Mouse (Mus musculus): ENCODE results near the gene Gbf1. TPM values are rescaled to one million over a fixed set of nuclear protein-coding genes. Genes with fewer than 3 reads are reported as not detected.
A peak's percentile ranks its signal among the peaks of the same experiment; 100 is the strongest.
"Not testable (repeated sequence)": the region's sequence is repeated elsewhere in the genome, so short reads cannot be mapped to it uniquely, and the experiment has no call there.

Gbf1 gene
- polyA plus RNA-seq, 1 experiment = 60.8 TPM

DNA sequence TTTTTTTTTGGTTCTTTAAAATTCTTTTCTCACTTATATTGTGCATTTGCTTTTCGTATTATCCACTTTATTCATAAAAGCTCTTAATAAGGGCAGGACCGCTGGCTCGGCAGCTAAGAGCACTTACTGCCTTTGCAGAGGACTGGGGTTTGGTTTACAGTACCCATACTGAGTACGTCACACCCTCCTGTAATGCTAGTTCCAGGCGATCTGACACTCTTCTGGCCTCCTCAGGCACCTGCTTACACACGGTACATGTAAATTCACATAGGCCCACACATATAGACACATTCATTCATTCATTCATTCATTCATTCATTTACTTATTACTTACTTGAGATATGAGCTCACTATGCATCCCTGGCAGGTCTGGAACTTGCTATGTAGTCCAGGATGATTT lies 31.4 kb upstream of the Gbf1 start:
- WGBS = 78% methylated on average over 6 of the region's 6 CpGs
- Histone ChIP-seq H3K4me3 (ENCODE audit: insufficient read depth, low read depth, low read length) (no peak overlapping the region), H3K36me3 (ENCODE audit: control insufficient read depth, insufficient read depth, low read length) (no peaks in the 10 kb centered on the region), H3K27me3 (replicated peaks; ENCODE audit: control insufficient read depth, insufficient read depth, low read length) (no peaks in the 10 kb centered on the region), H3K27ac (ENCODE audit: insufficient read depth, low read depth, low read length) (no peak overlapping the region), H3K4me1 (ENCODE audit: control insufficient read depth, insufficient read depth, low read length) (no peaks in the 10 kb centered on the region)
- DNase-seq = no peak
- TF ChIP-seq POLR2A (IDR thresholded peaks at IDR 0.05; ENCODE audit: low read depth, low read length) = no peak

DNA sequence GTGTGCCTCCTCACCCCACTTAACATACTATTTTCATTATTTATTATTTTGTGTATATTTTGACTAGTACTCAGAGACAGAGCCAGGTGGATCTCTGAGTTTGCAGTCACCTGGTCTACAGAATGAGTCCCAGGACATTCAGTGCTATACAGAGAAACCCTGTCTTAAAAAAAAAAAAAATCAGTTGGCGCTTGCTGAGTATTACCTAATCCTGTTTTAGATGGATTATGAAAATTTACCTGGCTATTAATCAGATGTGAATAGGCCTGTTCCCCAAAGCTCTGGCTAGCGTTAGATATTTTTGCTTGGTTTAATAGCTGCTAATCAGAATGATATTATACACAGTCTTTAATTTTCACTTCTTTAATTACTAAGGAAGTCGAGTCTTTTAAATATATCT lies 28.4 kb upstream of the Gbf1 start:
- Histone ChIP-seq H3K27ac (ENCODE audit: insufficient read depth, low read depth, low read length) (no peak overlapping the region), H3K4me3 (ENCODE audit: insufficient read depth, low read depth, low read length) (no peak overlapping the region), H3K4me1 (ENCODE audit: control insufficient read depth, insufficient read depth, low read length) (no peaks in the 10 kb centered on the region), H3K27me3 (replicated peaks; ENCODE audit: control insufficient read depth, insufficient read depth, low read length) (no peaks in the 10 kb centered on the region), H3K36me3 (ENCODE audit: control insufficient read depth, insufficient read depth, low read length) (no peaks in the 10 kb centered on the region)
- WGBS = 78% methylated on average over 3 of the region's 3 CpGs
- no peak for DNase-seq
- TF ChIP-seq POLR2A (IDR thresholded peaks at IDR 0.05; ENCODE audit: low read depth, low read length) (no peak), CTCF (conservative IDR thresholded peaks at IDR 0.05; ENCODE audit: insufficient read depth, insufficient read length, low read depth, low read length) (no peak)

DNA sequence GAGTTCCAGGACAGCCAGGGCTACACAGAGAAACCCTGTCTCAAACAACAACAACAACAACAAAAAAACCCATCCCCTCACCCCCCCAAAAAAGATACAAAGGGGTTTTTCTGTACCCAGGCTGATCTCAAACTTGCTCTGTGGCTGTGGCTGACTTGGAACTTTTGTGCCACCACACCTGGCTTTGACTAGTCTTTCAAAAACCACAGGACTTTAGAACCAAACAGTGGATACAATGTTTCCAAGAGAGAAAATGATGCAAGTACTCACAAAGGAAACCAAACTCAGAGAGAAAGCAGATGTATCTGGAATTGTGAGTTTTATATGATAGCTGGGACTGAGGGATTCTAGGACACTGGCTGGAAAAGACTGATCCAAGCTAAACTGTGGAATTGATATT lies 27.7 kb upstream of the Gbf1 start:
- no peaks in the 10 kb centered on the region; the same call in 1 of the 2 replicates for H3K27me3 ChIP-seq (replicated peaks; ENCODE audit: control insufficient read depth, insufficient read depth, low read length)
- no peaks in the 10 kb centered on the region for H3K36me3 ChIP-seq (ENCODE audit: control insufficient read depth, insufficient read depth, low read length)
- H3K4me3 ChIP-seq (ENCODE audit: insufficient read depth, low read depth, low read length) = no peak overlapping the region
- H3K27ac ChIP-seq (ENCODE audit: insufficient read depth, low read depth, low read length) = no peak overlapping the region
- H3K4me1 ChIP-seq (ENCODE audit: control insufficient read depth, insufficient read depth, low read length) = no peaks in the 10 kb centered on the region
- TF ChIP-seq CTCF (conservative IDR thresholded peaks at IDR 0.05; ENCODE audit: insufficient read depth, insufficient read length, low read depth, low read length) (no peak), POLR2A (IDR thresholded peaks at IDR 0.05; ENCODE audit: low read depth, low read length) (no peak)
- DNase-seq = no peak

DNA sequence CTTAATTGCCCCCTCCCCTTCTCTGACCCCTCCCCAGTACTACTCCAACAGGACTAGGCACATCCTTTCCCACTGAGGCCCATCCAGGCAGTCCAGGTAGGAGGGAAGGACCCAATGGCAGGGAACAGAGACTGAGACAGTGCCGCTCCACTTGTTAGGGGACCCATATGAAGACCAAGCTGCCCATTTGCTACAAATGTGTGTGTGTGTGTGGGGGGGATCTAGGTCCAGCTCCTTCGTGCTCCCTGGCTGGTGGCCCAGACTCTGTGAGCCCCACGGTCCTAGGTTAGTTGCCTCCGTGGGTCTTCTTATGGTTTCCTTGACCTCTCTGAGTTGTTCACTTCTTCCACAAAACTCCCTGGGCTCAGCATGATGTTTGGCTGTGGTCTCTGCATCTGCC lies 26.0 kb upstream of the Gbf1 start:
- no peaks in the 10 kb centered on the region for H3K4me1 ChIP-seq (ENCODE audit: control insufficient read depth, insufficient read depth, low read length)
- H3K27me3 ChIP-seq (replicated peaks; ENCODE audit: control insufficient read depth, insufficient read depth, low read length) = no peaks in the 10 kb centered on the region; the same call in 1 of the 2 replicates
- TF ChIP-seq CTCF (conservative IDR thresholded peaks at IDR 0.05; ENCODE audit: insufficient read depth, insufficient read length, low read depth, low read length) (no peak), POLR2A (IDR thresholded peaks at IDR 0.05; ENCODE audit: low read depth, low read length) (no peak)
- no peak overlapping the region for H3K4me3 ChIP-seq (ENCODE audit: insufficient read depth, low read depth, low read length)
- no peaks in the 10 kb centered on the region for H3K36me3 ChIP-seq (ENCODE audit: control insufficient read depth, insufficient read depth, low read length)
- WGBS = 85% methylated on average over 4 of the region's 4 CpGs
- H3K27ac ChIP-seq (ENCODE audit: insufficient read depth, low read depth, low read length) = no peak overlapping the region
- no peak for DNase-seq

DNA sequence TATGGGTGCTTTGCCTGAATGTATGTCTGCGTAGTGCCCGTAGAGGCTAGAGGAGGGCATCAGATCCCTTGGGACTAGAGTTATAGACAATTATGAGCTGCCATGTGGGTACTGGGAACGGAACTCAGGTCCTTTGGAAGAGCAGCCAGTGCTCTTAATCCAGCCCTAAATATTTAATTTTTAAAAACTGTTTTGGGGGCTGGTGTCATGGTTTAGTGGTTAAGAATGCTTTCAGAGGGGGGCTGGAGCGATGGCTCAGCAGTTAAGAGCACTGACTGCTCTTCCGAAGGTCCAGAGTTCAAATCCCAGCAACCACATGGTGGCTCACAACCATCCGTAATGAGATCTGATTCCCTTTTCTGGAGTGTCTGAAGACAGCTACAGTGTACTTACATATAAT lies 22.6 kb upstream of the Gbf1 start:
- not testable (repeated sequence) for H3K27ac ChIP-seq (ENCODE audit: insufficient read depth, low read depth, low read length); H3K27me3 ChIP-seq (replicated peaks; ENCODE audit: control insufficient read depth, insufficient read depth, low read length); DNase-seq; H3K4me1 ChIP-seq (ENCODE audit: control insufficient read depth, insufficient read depth, low read length); H3K4me3 ChIP-seq (ENCODE audit: insufficient read depth, low read depth, low read length); H3K36me3 ChIP-seq (ENCODE audit: control insufficient read depth, insufficient read depth, low read length)
- WGBS = 66% methylated on average over 6 of the region's 6 CpGs

DNA sequence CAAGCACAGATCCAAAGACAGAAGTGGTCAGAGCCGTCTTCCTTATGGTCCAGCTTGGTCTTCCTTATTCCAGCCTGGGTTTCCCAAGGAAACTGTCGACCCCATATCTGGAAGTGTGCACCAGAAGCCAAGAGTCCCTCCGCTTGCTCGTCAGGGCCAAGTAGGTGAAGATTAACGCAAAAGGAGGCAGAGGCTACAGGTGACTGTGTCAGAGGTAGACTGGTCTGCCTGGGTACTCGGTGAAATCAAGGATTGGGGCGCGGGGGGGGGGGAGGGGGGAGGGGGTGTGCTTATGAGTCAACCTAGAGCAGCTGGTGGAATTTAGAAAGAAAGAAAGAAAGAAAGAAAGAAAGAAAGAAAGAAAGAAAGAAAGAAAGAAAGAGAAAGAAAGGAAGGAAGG lies 21.0 kb upstream of the Gbf1 start:
- Histone ChIP-seq H3K27ac (ENCODE audit: insufficient read depth, low read depth, low read length) (no peak overlapping the region), H3K4me1 (ENCODE audit: control insufficient read depth, insufficient read depth, low read length) (0 out of 2 replicates have a peak, but pooled peaks cover 6% of the 10 kb centered on the region), H3K4me3 (ENCODE audit: insufficient read depth, low read depth, low read length) (no peak overlapping the region), H3K36me3 (ENCODE audit: control insufficient read depth, insufficient read depth, low read length) (no peaks in the 10 kb centered on the region), H3K27me3 (replicated peaks; ENCODE audit: control insufficient read depth, insufficient read depth, low read length) (no peaks in the 10 kb centered on the region; the same call in 1 of the 2 replicates)
- TF ChIP-seq CTCF (conservative IDR thresholded peaks at IDR 0.05; ENCODE audit: insufficient read depth, insufficient read length, low read depth, low read length) = no peak
- no peak for TF ChIP-seq POLR2A (IDR thresholded peaks at IDR 0.05; ENCODE audit: low read depth, low read length)
- DNase-seq = no peak
- 8% methylated on average over 8 of the region's 8 CpGs for WGBS

DNA sequence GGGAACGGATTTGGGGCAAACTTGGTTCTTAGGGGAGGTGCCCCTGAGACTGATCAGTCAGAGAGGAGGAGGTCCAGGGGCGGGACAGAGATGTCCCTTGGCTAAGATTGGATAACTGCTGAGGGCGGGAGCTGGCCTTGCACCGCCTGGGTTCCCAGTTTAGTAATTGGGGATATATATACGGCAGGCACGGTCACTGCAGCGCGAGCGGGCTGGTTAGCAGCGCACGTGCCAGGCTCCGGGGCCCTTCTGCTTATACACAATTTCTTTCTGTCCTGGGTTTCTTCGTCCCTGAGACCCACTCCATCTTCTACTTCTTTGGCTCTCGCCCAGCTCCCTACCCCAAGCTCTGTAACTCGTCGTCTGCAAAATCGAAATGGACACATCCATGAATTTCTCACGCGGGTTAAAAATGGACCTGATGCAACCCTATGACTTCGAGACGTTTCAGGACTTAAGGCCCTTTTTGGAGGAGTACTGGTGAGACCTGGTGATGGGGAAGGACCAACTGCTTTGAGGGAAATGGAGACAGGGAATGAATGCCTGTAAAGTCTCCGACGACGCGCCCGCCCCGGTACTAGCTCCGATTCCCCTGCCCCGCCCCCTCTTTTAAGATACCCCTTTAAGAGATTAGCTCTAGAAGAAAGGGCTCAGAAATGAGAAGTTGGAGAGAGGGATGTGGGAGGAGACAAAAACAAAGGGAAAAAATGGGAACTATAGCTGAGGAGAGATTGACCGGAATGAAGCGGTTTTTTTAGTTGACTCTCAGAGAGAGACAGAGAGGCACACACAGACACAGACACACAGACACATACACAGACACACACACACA lies 20.4 kb upstream of the Gbf1 start, which contains the start of gene Elovl3:
Elovl3 (plus strand) TSS at position 204 of the 832 bp plus-strand sequence.
- TF ChIP-seq CTCF (conservative IDR thresholded peaks at IDR 0.05; ENCODE audit: insufficient read depth, insufficient read length, low read depth, low read length) = no peak
- no peak for TF ChIP-seq POLR2A (IDR thresholded peaks at IDR 0.05; ENCODE audit: low read depth, low read length)
- Histone ChIP-seq H3K4me1 (ENCODE audit: control insufficient read depth, insufficient read depth, low read length) (0 out of 2 replicates have a peak, but pooled peaks cover 9% of the 10 kb centered on the region), H3K4me3 (ENCODE audit: insufficient read depth, low read depth, low read length) (no peak within 1 kb of the TSS), H3K27me3 (replicated peaks; ENCODE audit: control insufficient read depth, insufficient read depth, low read length) (no peaks in the 10 kb centered on the region; the same call in 1 of the 2 replicates), H3K36me3 (ENCODE audit: control insufficient read depth, insufficient read depth, low read length) (no peaks in the 10 kb centered on the region), H3K27ac (ENCODE audit: insufficient read depth, low read depth, low read length) (no peak within 1 kb of the TSS)
- peak; percentile 29 for DNase-seq
- 3% methylated on average over 31 of the region's 31 CpGs for WGBS

Measured in kidney, adult 2 months (tissue).